Mouse (Mus musculus) heart, postnatal 0 days (tissue): ENCODE data around the gene Plekhm2. TPM values are rescaled to one million over a fixed set of nuclear protein-coding genes. Genes with fewer than 3 reads are reported as not detected.

Experiments
- ATAC-seq: fragments of 200-750 bp; cut with Nextera tagmentation; 2 replicates; pipeline ENCODE4 v1.8.0; 2017; ENCODE audit warnings: low read depth, moderate number of reproducible peaks, moderate library complexity; ENCODE audit not compliant: insufficient read depth
- DNase-seq: peaks from one replicate; pipeline ENCODE4 v3.0.0-alpha.2; 2016; ENCODE audit warnings: low spot score
- H3K27ac ChIP-seq: fragments of 300-500 bp; sonication (generic); 2 replicates; pipeline ENCODE4 v1.5.1; 2014; ENCODE audit warnings: low read depth, mild to moderate bottlenecking
- H3K27me3 ChIP-seq: fragments of 300-500 bp; sonication (generic); 2 replicates; pipeline ENCODE4 v1.6.1; 2014; ENCODE audit warnings: low read length, mixed read lengths; ENCODE audit not compliant: control insufficient read depth, insufficient read depth
- H3K36me3 ChIP-seq: fragments of 300-500 bp; sonication (generic); replicated peaks from 2 replicates; pipeline ENCODE4 v1.6.1; 2014; ENCODE audit warnings: low read length, mixed read lengths; ENCODE audit not compliant: control insufficient read depth, insufficient read depth
- H3K4me1 ChIP-seq: fragments of 300-500 bp; sonication (generic); 2 replicates; pipeline ENCODE4 v1.6.1; 2014; ENCODE audit warnings: antibody characterized with exemption; ENCODE audit not compliant: control insufficient read depth, insufficient read depth
- H3K4me2 ChIP-seq: fragments of 300-500 bp; sonication (generic); 2 replicates; pipeline ENCODE4 v1.6.1; 2014; ENCODE audit warnings: low read depth, mild to moderate bottlenecking, low read length, moderate library complexity
- H3K4me3 ChIP-seq: fragments of 300-500 bp; sonication (generic); 2 replicates; pipeline ENCODE4 v1.5.1; 2014; ENCODE audit warnings: low read depth, low read length
- H3K9ac ChIP-seq: fragments of 300-500 bp; sonication (generic); replicated peaks from 2 replicates; pipeline ENCODE4 v1.6.1; 2014; ENCODE audit warnings: low read depth, low read length, mixed read lengths
- H3K9me3 ChIP-seq: fragments of 300-500 bp; sonication (generic); replicated peaks from 2 replicates; pipeline ENCODE4 v1.6.1; 2016; ENCODE audit warnings: low read length; ENCODE audit not compliant: control insufficient read depth
- CTCF ChIP-seq: IDR thresholded peaks from 2 replicates; pipeline ENCODE4 v1.5.1; 2016; ENCODE audit warnings: antibody characterized with exemption, control low read depth, low read depth
- EP300 ChIP-seq: IDR thresholded peaks from 2 replicates; pipeline ENCODE4 v1.6.1; 2016; ENCODE audit warnings: antibody characterized with exemption, low read depth
- WGBS: fragments of 180-500 bp; shearing (Covaris S2); extraction: QIAGEN DNeasy Blood & Tissue Kit; methylation state at CpG from one replicate; pipeline ENCODE4 v1.1.7; 2014; 5-methylcytosine and 5-hydroxymethylcytosine counted together
- polyA plus RNA-seq: library from polyadenylated mRNA; unstranded; fragments of >200 nt; fragmentation: Nextera tagmentation; extraction: Ambion mirVana; gene quantifications from 2 replicates; pipeline ENCODE4 v1.2.1, GENCODE M21; 2015
- total RNA-seq: library from RNA; depleted of rRNA; stranded (reverse); fragments of >200 nt; gene quantifications from 2 replicates; pipeline ENCODE4 v1.2.3, GENCODE M21; 2014; ENCODE audit warnings: low replicate concordance

Gene Plekhm2
- total and polyA plus RNA-seq, 2 experiments from 2014 or later, result 7.0 to 43.3 TPM

GRCm38 (mm10) chr4:141602523-141603223, 62.0 kb downstream of the Plekhm2 start:
- DNase-seq (peak; percentile 44), ATAC-seq (no peak)
- H3K27me3 ChIP-seq, result no peaks in the 10 kb centered on the region
- H3K36me3 ChIP-seq, result no peaks in the 10 kb centered on the region
- H3K4me3 ChIP-seq, result no peak overlapping the region
- peak overlapping the region; percentile 68 for H3K27ac ChIP-seq
- TF ChIP-seq CTCF (peak; percentile 28), EP300 (no peak)
- no peaks in the 10 kb centered on the region for H3K9me3 ChIP-seq
- H3K9ac ChIP-seq, result no peak overlapping the region
- peaks cover 44% of the 10 kb centered on the region for H3K4me1 ChIP-seq
- 58% methylated on average over 11 of the region's 11 CpGs for WGBS
- H3K4me2 ChIP-seq, result no peak overlapping the region

DNA sequence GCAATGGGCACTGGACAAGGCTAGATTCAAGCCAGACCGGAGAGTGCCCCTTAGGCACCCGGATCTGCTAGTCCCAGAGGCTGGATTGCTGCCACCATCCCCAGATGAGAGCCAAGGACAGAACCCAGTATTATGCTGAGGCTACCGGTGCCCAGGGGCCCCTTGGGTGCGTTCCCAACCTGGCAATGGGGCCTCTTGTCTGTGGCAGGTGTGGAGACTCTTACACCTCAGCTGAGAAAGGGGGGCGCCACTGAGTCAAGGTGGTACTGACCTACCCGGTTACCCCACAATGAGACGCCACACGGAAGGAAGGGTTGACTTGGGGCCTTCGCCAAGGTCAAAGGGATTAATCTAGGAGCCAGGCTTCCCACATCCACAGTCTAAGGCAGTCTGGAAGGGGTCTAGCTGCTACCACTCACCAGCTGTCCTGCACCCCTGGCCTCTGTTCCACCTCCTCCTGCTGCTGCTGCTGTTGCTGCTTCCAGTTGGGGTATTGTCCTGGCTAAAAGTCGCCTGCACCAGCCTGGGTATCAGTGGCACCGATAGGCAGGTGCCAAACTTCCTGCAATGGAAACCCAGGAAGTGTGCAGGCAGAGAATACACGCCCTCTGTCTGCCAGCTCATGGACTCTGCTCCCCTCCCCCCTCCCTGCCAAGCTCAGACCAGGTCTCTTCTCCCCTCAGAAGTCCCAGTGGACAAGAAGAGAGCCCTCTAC, 63.4 kb downstream of the Plekhm2 start:
- Histone ChIP-seq H3K9me3 (no peaks in the 10 kb centered on the region), H3K27ac (peak overlapping the region; percentile 68; the same call in 1 of the 2 replicates), H3K36me3 (no peaks in the 10 kb centered on the region), H3K27me3 (no peaks in the 10 kb centered on the region), H3K4me2 (no peak overlapping the region), H3K4me3 (no peak overlapping the region), H3K9ac (no peak overlapping the region), H3K4me1 (peaks cover 51% of the 10 kb centered on the region)
- TF ChIP-seq EP300 (no peak), CTCF (peak; percentile 28)
- WGBS, result 59% methylated on average over 12 of the region's 12 CpGs
- no peak for ATAC-seq
- DNase-seq, result no peak

- Histone ChIP-seq H3K9me3 (no peaks in the 10 kb centered on the region), H3K4me2 (peak overlapping the region; percentile 83; the same call in 1 of the 2 replicates), H3K27me3 (no peaks in the 10 kb centered on the region), H3K4me3 (no peak overlapping the region), H3K36me3 (peaks cover 4% of the 10 kb centered on the region), H3K4me1 (peaks cover 51% of the 10 kb centered on the region), H3K9ac (no peak overlapping the region), H3K27ac (peak overlapping the region; percentile 86)
- 48% methylated on average over 6 of the region's 6 CpGs for WGBS
- peak; percentile 7 for DNase-seq
- ATAC-seq, result no peak
- TF ChIP-seq EP300, result no peak
- no peak; the same call in 1 of the 2 replicates for TF ChIP-seq CTCF
Measured at GRCm38 (mm10) chr4:141600364-141600763, 64.3 kb downstream of the Plekhm2 start.

DNA sequence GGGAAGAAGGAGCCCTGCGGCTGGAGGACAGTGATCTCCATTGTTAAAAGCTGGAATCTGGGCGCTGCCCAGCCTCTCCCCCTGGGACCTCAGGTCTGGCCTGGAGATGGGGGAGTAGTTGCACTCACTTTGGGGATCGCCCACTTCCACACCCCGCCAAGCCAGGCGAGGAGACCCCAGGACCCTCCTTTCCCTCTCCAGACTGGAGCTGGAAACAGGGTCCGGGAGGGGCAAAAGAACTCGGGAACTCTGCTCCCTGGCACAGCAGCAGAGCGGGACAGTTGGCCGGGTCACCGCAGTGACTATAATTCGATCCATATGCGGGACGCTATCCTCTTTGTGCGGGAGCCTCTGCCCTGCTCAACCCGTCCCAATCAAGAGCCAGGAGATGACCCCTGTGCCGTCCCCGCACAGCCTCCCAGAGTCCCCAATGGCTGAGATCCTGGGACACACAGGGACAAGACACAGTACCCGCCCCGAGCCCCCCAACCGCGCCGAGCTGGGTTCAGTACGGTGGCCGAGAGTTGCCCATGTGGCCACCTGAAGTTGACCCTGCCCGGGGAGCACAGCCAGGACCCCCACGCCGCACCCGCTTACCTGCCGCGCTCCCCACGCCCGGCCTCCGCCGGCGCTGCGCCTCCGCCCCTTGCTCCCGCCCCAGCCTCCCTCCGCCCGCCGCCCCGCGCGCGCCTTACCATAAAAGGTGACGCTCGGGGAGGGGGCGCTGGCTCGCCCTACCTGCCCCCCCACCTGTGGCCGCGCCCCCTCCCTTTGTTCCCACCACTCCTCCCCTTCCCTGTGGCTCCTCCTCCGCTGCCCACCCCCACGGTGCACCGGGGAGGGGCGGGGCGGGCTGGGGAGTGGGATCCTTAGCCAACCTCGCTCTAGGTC, 65.2 kb downstream of the Plekhm2 start:
- Histone ChIP-seq H3K27me3 (no peaks in the 10 kb centered on the region), H3K27ac (peak overlapping the region; percentile 86), H3K4me3 (peak overlapping the region; percentile 61), H3K4me2 (peak overlapping the region; percentile 83), H3K36me3 (peaks cover 13% of the 10 kb centered on the region), H3K4me1 (peaks cover 48% of the 10 kb centered on the region), H3K9me3 (no peaks in the 10 kb centered on the region), H3K9ac (peak overlapping the region; percentile 63)
- TF ChIP-seq CTCF (no peak), EP300 (no peak)
- WGBS, result 1% methylated on average over 47 of the region's 57 CpGs
- peak; percentile 5; the same call in 1 of the 2 replicates for ATAC-seq
- peak; percentile 26 for DNase-seq

DNA sequence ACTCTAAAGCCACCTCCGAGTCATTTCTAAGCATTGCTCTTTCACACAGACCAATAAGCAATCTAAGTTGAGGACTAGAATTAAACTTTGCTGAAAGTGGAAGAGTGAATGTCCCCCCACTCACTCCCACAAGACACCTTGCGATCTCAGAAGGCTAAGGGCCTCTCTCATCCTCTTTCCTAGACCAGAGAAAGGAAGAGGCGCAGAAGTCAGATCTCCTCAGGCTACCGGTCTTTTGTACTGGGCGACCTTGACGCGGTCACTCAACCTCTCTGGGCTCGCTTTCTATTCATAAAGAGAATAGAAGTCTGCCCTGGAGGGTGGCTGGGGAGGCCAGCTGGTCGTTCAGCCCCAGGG, 65.8 kb downstream of the Plekhm2 start:
- H3K36me3 ChIP-seq, result peaks cover 19% of the 10 kb centered on the region
- 2% methylated on average over 9 of the region's 9 CpGs for whole genome bisulfite sequencing
- H3K9ac ChIP-seq, result peak overlapping the region; percentile 63
- ATAC-seq, result peak; percentile 2; the same call in 1 of the 2 replicates
- 0 out of 2 replicates have a peak, but pooled peaks have one; percentile 6 for TF ChIP-seq EP300
- no peak for TF ChIP-seq CTCF
- peak overlapping the region; percentile 83 for H3K4me2 ChIP-seq
- H3K9me3 ChIP-seq, result no peaks in the 10 kb centered on the region
- peak overlapping the region; percentile 86 for H3K27ac ChIP-seq
- DNase-seq, result no peak
- H3K4me1 ChIP-seq, result peaks cover 42% of the 10 kb centered on the region
- peak overlapping the region; percentile 61 for H3K4me3 ChIP-seq
- no peaks in the 10 kb centered on the region for H3K27me3 ChIP-seq
